Mouse (Mus musculus) testis, adult 2 months (tissue): ENCODE data around the gene Soga1.

Source experiments
- CTCF ChIP-seq: fragments of 200-500 bp; IDR thresholded peaks from 2 replicates; pipeline ENCODE4 v1.5.1; 2012; ENCODE audit warnings: low read depth, mild to moderate bottlenecking, inconsistent platforms, low read length, moderate library complexity; ENCODE audit not compliant: control insufficient read depth, insufficient read depth, insufficient replicate concordance
- POLR2A ChIP-seq: fragments of 200-500 bp; IDR thresholded peaks from 2 replicates; pipeline ENCODE4 v1.6.1; 2012; ENCODE audit warnings: low read depth, mild to moderate bottlenecking, inconsistent platforms, low read length, moderate library complexity; ENCODE audit not compliant: control insufficient read depth

DNA sequence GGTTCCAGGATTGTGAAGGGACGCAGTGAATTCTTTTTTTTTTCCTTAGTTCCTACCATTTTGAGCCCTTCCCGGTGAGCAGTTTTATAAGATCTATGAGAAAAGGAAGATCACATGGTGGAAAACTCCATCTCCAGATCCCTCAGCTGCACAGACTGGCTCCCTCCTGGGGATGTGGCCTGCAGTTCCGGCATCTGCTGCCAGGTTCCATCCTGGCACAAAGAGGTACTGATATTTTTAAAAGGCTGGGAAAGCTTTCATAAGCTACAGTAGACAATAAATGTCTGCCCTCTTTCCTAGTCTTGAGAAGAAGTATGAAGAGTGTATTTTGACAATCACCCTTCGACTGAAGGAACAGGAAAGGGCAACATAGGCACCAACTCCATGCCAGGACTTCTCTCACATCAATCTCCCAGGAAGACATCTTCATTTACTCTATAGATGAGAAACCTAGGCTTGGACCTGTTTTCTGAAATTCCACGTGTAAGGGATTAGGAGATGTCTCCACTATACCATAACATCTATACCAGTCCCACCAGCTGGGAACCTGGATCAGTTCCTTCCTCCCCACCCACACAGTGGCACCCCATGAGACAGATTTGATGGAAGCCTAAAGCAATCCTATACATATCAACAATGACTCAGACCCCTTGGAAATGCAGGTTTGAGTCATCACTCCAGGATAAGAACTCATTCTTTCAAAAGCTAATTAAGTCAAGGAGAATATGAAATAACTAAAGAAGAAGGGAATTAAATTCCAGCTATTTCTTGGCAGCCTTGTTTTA, 105.5 kb downstream of the Soga1 start:
- TF ChIP-seq CTCF: no peak
- no peak for TF ChIP-seq POLR2A
